Mouse (Mus musculus): Measurements from ENCODE around the gene Nkx2-1.

The Nkx2-1 gene

GRCm38 (mm10) chr12:56524201-56524600, 12.5 kb downstream of the Nkx2-1 start:
- no peak for DNase-seq (ENCODE audit: low read depth in 2 of 2, low spot score in 2 of 2)

GRCm38 (mm10) chr12:56522191-56522590, 14.5 kb downstream of the Nkx2-1 start:
- DNase-seq (ENCODE audit: low read depth in 2 of 2, low spot score in 2 of 2), result no peak

- DNase-seq (ENCODE audit: low read depth in 2 of 2, low spot score in 2 of 2), result no peak
Observed at GRCm38 (mm10) chr12:56521106-56521840, 15.4 kb downstream of the Nkx2-1 start.

GRCm38 (mm10) chr12:56520396-56521105, 16.2 kb downstream of the Nkx2-1 start:
- DNase-seq (ENCODE audit: low read depth in 2 of 2, low spot score in 2 of 2), result no peak

- no peak for DNase-seq (ENCODE audit: low read depth in 2 of 2, low spot score in 2 of 2)
Observed at GRCm38 (mm10) chr12:56519738-56520191, 16.9 kb downstream of the Nkx2-1 start.

GRCm38 (mm10) chr12:56519071-56519737, 17.5 kb downstream of the Nkx2-1 start:
- no peak for DNase-seq (ENCODE audit: low read depth in 2 of 2, low spot score in 2 of 2)

- no peak for DNase-seq (ENCODE audit: low read depth in 2 of 2, low spot score in 2 of 2)
Observed at GRCm38 (mm10) chr12:56518221-56518620, 18.5 kb downstream of the Nkx2-1 start.

GRCm38 (mm10) chr12:56514831-56515230, 21.9 kb downstream of the Nkx2-1 start:
- DNase-seq (ENCODE audit: low read depth in 2 of 2, low spot score in 2 of 2), result no peak

GRCm38 (mm10) chr12:56508413-56508812, 28.3 kb downstream of the Nkx2-1 start:
- no peak for DNase-seq (ENCODE audit: low read depth in 2 of 2, low spot score in 2 of 2)

GRCm38 (mm10) chr12:56487046-56487445, 49.7 kb downstream of the Nkx2-1 start:
- no peak for DNase-seq (ENCODE audit: low read depth in 2 of 2, low spot score in 2 of 2)

GRCm38 (mm10) chr12:56482606-56483005, 54.1 kb downstream of the Nkx2-1 start:
- DNase-seq (ENCODE audit: low read depth in 2 of 2, low spot score in 2 of 2), result no peak

Data from CD8-positive naive resting alpha-beta T cell, adult 2 months (primary cell).